ENCODE assay signal across 8 mouse cellular contexts in the genomic region with DNA sequence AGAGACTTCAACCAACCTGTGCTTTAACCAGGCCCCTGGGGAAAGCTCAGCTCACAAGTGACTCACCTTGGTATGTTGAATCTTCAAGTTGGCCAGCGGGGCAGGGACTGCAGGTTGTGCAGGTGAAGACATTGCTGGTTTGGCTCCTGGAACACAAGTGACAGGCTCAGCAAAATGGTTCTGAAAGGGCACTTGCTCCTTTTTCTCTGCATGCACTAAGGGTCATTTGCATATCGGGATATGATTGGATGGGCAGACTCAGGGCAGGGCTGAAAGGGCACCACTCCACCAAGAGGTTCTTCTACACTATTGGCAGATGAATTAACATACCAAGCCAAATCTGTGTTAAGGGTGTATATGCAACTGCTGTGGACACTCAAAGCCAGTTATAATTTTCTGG. TPM values are rescaled to one million over a fixed set of nuclear protein-coding genes. Genes with fewer than 3 reads are reported as not detected.
DNase-seq lines count a peak whose midpoint lies in the region; ATAC-seq lines count a peak whose summit lies in the region.

A gene (minus strand): TSS at position 182 of the 400 bp plus-strand sequence.

- no peaks in the 10 kb centered on the region for H3K27me3 ChIP-seq in embryonic facial prominence, embryonic 14.5 days (replicated peaks; ENCODE audit: control insufficient read depth, insufficient read depth, low read length)
- no peaks in the 10 kb centered on the region for H3K27me3 ChIP-seq in stomach, embryonic 15.5 days (replicated peaks)

- H3K4me1 ChIP-seq in embryonic facial prominence, embryonic 14.5 days (ENCODE audit: control insufficient read depth, insufficient read depth, low read length): no peaks in the 10 kb centered on the region
- H3K4me1 ChIP-seq in stomach, embryonic 15.5 days: no peaks in the 10 kb centered on the region

- H3K9ac ChIP-seq in embryonic facial prominence, embryonic 14.5 days (ENCODE audit: low read depth, low read length): no peak within 1 kb of the TSS
- no peak within 1 kb of the TSS for H3K9ac ChIP-seq in stomach, embryonic 15.5 days

- no peak within 1 kb of the TSS for H3K4me3 ChIP-seq in embryonic facial prominence, embryonic 14.5 days (ENCODE audit: low read depth, low read length)
- no peak within 1 kb of the TSS; the same call in 1 of the 2 replicates for H3K4me3 ChIP-seq in stomach, embryonic 15.5 days (replicated peaks)

- H3K27ac ChIP-seq in embryonic facial prominence, embryonic 14.5 days (replicated peaks; ENCODE audit: low read depth, low read length): no peak within 1 kb of the TSS
- 0 out of 2 replicates have a peak within 1 kb of the TSS, but pooled peaks have one; percentile 26 for H3K27ac ChIP-seq in stomach, embryonic 15.5 days

- no peaks in the 10 kb centered on the region for H3K9me3 ChIP-seq in embryonic facial prominence, embryonic 14.5 days (ENCODE audit: control insufficient read depth, low read length)
- H3K9me3 ChIP-seq in stomach, embryonic 15.5 days: no peaks in the 10 kb centered on the region

- peak; percentile 68; the same call in 1 of the 2 replicates for ATAC-seq in embryonic facial prominence, embryonic 14.5 days (ENCODE audit: low read depth)
- peak; percentile 79 for ATAC-seq in stomach, embryonic 15.5 days (ENCODE audit: insufficient read depth, low FRiP score, low read depth)

- peak; percentile 1 to 4 for DNase-seq in heart, postnatal 10 days
- no peak for DNase-seq in heart, postnatal 36 days
- peak; percentile 26 for DNase-seq in embryonic facial prominence, embryonic 14.5 days (ENCODE audit: low spot score)
- peak; percentile 21 for DNase-seq in liver
- no peak for DNase-seq in layer of hippocampus, adult 9-10 months (ENCODE audit: low spot score)
- DNase-seq in thymus, adult 18-20 months: no peak
- DNase-seq in right cerebral cortex, adult 2 months (ENCODE audit: low spot score in 2 of 2): no peak

- no peak within 1 kb of the TSS for H3K4me2 ChIP-seq in embryonic facial prominence, embryonic 14.5 days (ENCODE audit: low read depth, low read length)
- no peak within 1 kb of the TSS for H3K4me2 ChIP-seq in stomach, embryonic 15.5 days

- H3K36me3 ChIP-seq in embryonic facial prominence, embryonic 14.5 days (ENCODE audit: control insufficient read depth, insufficient read depth, low read length): no peaks in the 10 kb centered on the region
- no peaks in the 10 kb centered on the region for H3K36me3 ChIP-seq in stomach, embryonic 15.5 days

- 64% methylated on average over 2 of the region's 2 CpGs for WGBS in embryonic facial prominence, embryonic 14.5 days
- 53% methylated on average over 2 of the region's 2 CpGs for WGBS in stomach, embryonic 15.5 days

- intact Hi-C loops in heart, postnatal 10 days (cut with DNase I): loop anchor here (10.0 kb wide), 1 partner anchor 283 kb away; no protein-coding TSS in a partner anchor
- intact Hi-C loops in heart, postnatal 36 days (cut with DNase I): no loop called here

RNA-seq across cellular contexts. Expression of the gene that starts here (rescaled TPM):
- under 1 TPM; 0.27 to 0.93 TPM for total RNA-seq in heart, postnatal 10 days (2021)
- under 1 TPM; 0.22 TPM for total RNA-seq in heart, postnatal 36 days (2021)
- polyA plus RNA-seq in embryonic facial prominence, embryonic 14.5 days (2014; fragmentation: Nextera tagmentation; extraction: Ambion mirVana): 7.6 and 10.4 TPM in 2 replicates
- polyA plus RNA-seq in stomach, embryonic 15.5 days (2015; fragmentation: Nextera tagmentation; extraction: Ambion mirVana): 41.3 and 53.1 TPM in 2 replicates

Comparison
In these comparisons a context has a peak if more than half of its experiments do, and no peak if none do; other contexts are left out.
1. Peak in DNase-seq in heart, postnatal 10 days; RNA of the gene not detected or under 1 TPM.
2. DNase-seq: peak in embryonic facial prominence, embryonic 14.5 days (single experiment) and liver (single experiment); none in heart, postnatal 36 days (0 of 2), layer of hippocampus, adult 9-10 months (single experiment), thymus, adult 18-20 months (0 of 2) and right cerebral cortex, adult 2 months (0 of 2).